Mouse (Mus musculus) limb, embryonic 14.5 days (tissue): ENCODE data around the gene Tcn2. TPM values are rescaled to one million over a fixed set of nuclear protein-coding genes. Genes with fewer than 3 reads are reported as not detected.
A peak's percentile ranks its signal among the peaks of the same experiment; 100 is the strongest.

Experiments
- ATAC-seq: fragments of 200-750 bp; cut with Nextera tagmentation; 2 replicates; pipeline ENCODE4 v1.8.0; 2017; ENCODE audit warnings: low read depth, moderate number of reproducible peaks, moderate TSS enrichment; ENCODE audit not compliant: low FRiP score
- DNase-seq: peaks from one replicate; pipeline ENCODE4 v3.0.0-alpha.2; 2015; ENCODE audit warnings: low spot score
- H3K27ac ChIP-seq: fragments of 300-500 bp; sonication (generic); replicated peaks from 2 replicates; pipeline ENCODE4 v1.5.1; 2014; ENCODE audit warnings: low read depth, mild to moderate bottlenecking, low read length, moderate library complexity, mixed read lengths
- H3K27me3 ChIP-seq: fragments of 300-500 bp; sonication (generic); 2 replicates; pipeline ENCODE4 v1.6.1; 2014; ENCODE audit warnings: low read length, mixed read lengths; ENCODE audit not compliant: control insufficient read depth, insufficient read depth
- H3K36me3 ChIP-seq: fragments of 300-500 bp; sonication (generic); 2 replicates; pipeline ENCODE4 v1.6.1; 2014; ENCODE audit warnings: mild to moderate bottlenecking, low read length, moderate library complexity, mixed read lengths; ENCODE audit not compliant: control insufficient read depth, insufficient read depth
- H3K4me1 ChIP-seq: fragments of 300-500 bp; sonication (generic); 2 replicates; pipeline ENCODE4 v1.6.1; 2014; ENCODE audit warnings: antibody characterized with exemption, low read length, mixed read lengths; ENCODE audit not compliant: control insufficient read depth, insufficient read depth
- H3K4me2 ChIP-seq: fragments of 300-500 bp; sonication (generic); replicated peaks from 2 replicates; pipeline ENCODE4 v1.6.1; 2014; ENCODE audit warnings: low read depth, mild to moderate bottlenecking, low read length, moderate library complexity; ENCODE audit not compliant: severe bottlenecking
- H3K4me3 ChIP-seq: fragments of 300-500 bp; sonication (generic); replicated peaks from 2 replicates; pipeline ENCODE4 v1.5.1; 2014; ENCODE audit warnings: low read length
- H3K9ac ChIP-seq: fragments of 300-500 bp; sonication (generic); 2 replicates; pipeline ENCODE4 v1.6.1; 2014; ENCODE audit warnings: mild to moderate bottlenecking, low read depth, low read length, moderate library complexity; ENCODE audit not compliant: severe bottlenecking
- H3K9me3 ChIP-seq: fragments of 300-500 bp; sonication (generic); 2 replicates; pipeline ENCODE4 v1.6.1; 2016; ENCODE audit warnings: low read length; ENCODE audit not compliant: control insufficient read depth
- POLR2A ChIP-seq: fragments of 200-500 bp; IDR thresholded peaks from 2 replicates; pipeline ENCODE4 v1.8.0; 2012; ENCODE audit warnings: inconsistent platforms, mild to moderate bottlenecking, moderate library complexity, borderline replicate concordance; ENCODE audit not compliant: insufficient read depth, insufficient read length; ENCODE audit errors: extremely low read depth
- WGBS: fragments of 180-500 bp; shearing (Covaris S2); extraction: QIAGEN DNeasy Blood & Tissue Kit; methylation state at CpG from one replicate; pipeline ENCODE4 v1.1.7; 2014; 5-methylcytosine and 5-hydroxymethylcytosine counted together
- polyA plus RNA-seq, 2 experiments: library from polyadenylated mRNA; depleted of rRNA in 1 of 2; stranded (reverse) in 1 of 2; unstranded in 1 of 2; fragments of >200 nt; fragmentation: Nextera tagmentation in 1 of 2; extraction: Ambion mirVana in 1 of 2; gene quantifications; 2 replicates each; pipeline versions ENCODE4 v1.2.1 to v1.2.3; 2012 to 2014

Tcn2 gene
- polyA plus RNA-seq, 2 experiments = 51.5 to 54.3 TPM

DNA sequence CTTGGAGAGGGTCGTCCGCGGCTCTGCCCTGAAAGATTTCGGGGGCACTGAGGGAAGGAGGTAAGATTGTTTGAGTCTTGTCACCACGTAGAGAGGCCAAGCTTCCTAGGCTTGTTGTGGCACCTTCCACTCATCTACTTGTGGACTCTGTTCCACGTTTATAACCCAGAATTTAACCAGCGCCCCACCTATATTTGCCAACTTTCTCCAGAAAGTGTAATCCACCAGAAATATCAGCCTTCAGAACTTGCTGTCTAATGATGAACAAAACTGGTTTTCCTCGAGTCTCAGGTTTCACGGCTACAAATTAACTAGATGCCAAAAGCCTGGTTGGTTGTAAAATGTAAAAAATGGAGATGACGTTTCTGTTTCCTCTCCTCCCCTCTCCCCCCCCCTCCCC lies 36.5 kb downstream of the Tcn2 start:
- DNase-seq (peak; percentile 63), ATAC-seq (no peak)
- peaks cover 9% of the 10 kb centered on the region for H3K36me3 ChIP-seq
- H3K4me1 ChIP-seq = no peaks in the 10 kb centered on the region
- H3K27me3 ChIP-seq = no peaks in the 10 kb centered on the region
- peak overlapping the region; percentile 85 for H3K27ac ChIP-seq
- peak overlapping the region; percentile 53 for H3K4me3 ChIP-seq
- no peak for TF ChIP-seq POLR2A
- no peaks in the 10 kb centered on the region for H3K9me3 ChIP-seq
- 2% methylated on average over 10 of the region's 10 CpGs for WGBS
- H3K9ac ChIP-seq = peak overlapping the region; percentile 73
- peak overlapping the region; percentile 92 for H3K4me2 ChIP-seq

DNA sequence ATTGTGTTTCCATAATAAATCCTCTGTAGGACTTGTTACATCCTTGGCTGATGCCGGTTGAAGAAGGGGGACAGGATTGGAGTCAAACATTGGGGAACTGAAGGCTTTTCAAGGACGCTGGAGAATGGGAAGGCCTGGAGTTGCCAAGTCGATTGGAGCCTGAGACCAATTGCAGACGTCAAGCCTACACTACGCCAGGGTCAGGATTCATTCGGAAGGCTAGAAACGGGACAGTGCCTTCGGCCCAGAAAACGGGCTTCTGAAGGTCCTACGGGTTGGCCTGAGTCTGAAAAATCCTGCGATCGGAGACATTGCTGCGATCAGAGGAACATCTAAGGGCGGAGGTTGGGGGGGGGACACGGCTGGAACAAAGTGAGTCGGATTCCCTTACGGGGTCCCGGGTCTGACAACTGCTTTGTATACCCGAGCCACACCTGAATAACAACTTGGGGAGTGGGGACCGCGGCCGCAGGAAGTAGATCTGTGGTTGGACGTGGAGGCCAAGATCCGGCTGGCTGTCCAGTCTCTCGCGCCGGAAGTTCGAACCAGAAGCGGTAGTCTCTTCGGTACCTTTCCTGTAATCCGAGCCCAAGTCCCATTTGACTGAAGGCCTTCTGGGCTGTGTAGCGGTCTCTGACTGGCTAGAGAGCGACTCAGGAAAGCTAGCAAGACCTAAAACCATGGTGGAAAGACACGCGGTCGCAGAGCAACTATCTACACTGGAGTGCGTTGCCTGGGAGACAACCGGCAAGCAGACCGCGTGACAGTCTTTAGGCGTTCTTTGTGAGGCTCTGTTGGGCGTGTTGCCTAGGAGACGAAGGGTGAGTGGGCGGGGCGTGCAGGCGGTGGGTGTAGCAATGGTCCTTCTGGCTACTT lies 37.3 kb downstream of the Tcn2 start, which contains the start of the genes 4921536K21Rik and Dusp18:
Gene 4921536K21Rik, minus strand, starts transcription at position 693 of the 876 bp plus-strand sequence.
Gene Dusp18, plus strand, starts transcription at position 835 of the 876 bp plus-strand sequence.
- peaks cover 9% of the 10 kb centered on the region for H3K36me3 ChIP-seq
- ATAC-seq = peak; percentile 98

DNA sequence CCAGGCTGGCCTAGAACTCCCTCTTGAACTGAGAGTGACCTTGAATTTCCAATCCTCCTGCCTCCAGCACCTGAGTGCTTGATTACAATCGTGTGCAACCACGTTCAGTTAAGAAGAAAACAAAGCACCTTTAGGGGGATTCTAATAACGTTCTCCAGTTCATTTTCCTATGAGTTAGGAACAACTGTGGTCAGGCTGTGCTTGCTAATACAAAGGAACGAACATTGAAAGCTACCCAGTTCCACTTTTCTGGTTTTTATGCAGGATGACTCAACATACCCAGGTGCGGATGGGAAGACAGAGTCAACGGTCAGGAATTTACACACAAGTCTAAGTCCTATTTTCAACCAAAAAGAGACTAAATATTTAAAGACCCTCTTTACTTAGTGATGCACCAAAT lies 38.0 kb downstream of the Tcn2 start:
- peaks cover 9% of the 10 kb centered on the region for H3K36me3 ChIP-seq
- no peak for TF ChIP-seq POLR2A
- H3K4me1 ChIP-seq = no peaks in the 10 kb centered on the region
- 80% methylated on average over 6 of the region's 6 CpGs for WGBS
- no peak overlapping the region; the same call in 1 of the 2 replicates for H3K4me3 ChIP-seq
- H3K27ac ChIP-seq = no peak overlapping the region
- H3K27me3 ChIP-seq = no peaks in the 10 kb centered on the region
- DNase-seq (no peak), ATAC-seq (no peak)
- H3K4me2 ChIP-seq = no peak overlapping the region
- H3K9me3 ChIP-seq = no peaks in the 10 kb centered on the region
- H3K9ac ChIP-seq = no peak overlapping the region

More for the DNA sequence above, 37.3 kb downstream of the Tcn2 start, which contains the start of the genes 4921536K21Rik and Dusp18:
- Histone ChIP-seq H3K27ac (peak within 1 kb of the TSS; percentile 85), H3K9ac (peak within 1 kb of the TSS; percentile 73), H3K9me3 (no peaks in the 10 kb centered on the region), H3K4me3 (peak within 1 kb of the TSS; percentile 53), H3K27me3 (no peaks in the 10 kb centered on the region), H3K4me1 (no peaks in the 10 kb centered on the region), H3K4me2 (peak within 1 kb of the TSS; percentile 92)
- 4% methylated on average over 46 of the region's 46 CpGs for WGBS
- 0 out of 2 replicates have a peak, but pooled peaks have one; percentile 27 for TF ChIP-seq POLR2A
- DNase-seq = peak; percentile 93

DNA sequence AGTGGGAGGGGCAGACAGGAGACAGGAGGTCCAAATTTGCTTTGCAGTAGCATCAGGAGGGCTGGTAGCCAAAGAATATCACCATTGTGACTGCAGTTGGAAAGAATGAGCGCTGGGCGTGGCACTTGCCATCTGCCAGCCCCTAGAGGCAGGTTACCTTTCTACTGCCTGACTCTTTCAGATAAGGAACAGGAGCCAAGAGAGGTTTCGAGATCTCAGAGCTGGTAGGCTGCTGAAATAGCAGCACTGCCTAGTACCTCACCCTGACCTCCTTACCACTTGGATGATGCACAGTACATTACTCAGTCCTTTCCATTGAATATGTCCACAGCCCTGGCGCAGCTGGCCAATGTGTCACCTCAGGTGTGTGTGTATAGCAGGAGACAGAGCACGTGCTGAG lies 44.6 kb downstream of the Tcn2 start:
- H3K27me3 ChIP-seq = no peaks in the 10 kb centered on the region
- 70% methylated on average over 5 of the region's 5 CpGs for WGBS
- TF ChIP-seq POLR2A = no peak

DNA sequence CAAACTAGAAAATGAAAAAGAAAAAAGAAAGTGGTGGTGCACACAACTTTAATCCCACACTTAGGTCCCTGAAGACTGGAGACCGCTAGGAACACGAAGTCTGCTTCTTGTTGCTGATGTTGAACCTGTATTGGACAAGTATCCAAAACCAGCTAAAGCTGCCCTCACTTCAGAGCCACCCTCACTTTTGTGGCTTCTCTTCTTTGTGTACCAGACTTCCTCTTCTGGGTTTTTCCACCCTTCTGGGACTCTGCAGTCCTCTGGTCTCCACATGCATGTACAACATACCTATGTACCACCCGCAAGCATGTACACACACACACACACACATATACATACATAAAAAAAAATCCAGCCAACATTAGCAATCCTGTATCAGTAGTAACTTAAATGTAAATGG lies 48.2 kb downstream of the Tcn2 start:
- H3K27me3 ChIP-seq = no peaks in the 10 kb centered on the region
- H3K36me3 ChIP-seq = no peaks in the 10 kb centered on the region
- H3K27ac ChIP-seq = no peak overlapping the region
- no peak for ATAC-seq
- H3K4me1 ChIP-seq = no peaks in the 10 kb centered on the region
- TF ChIP-seq POLR2A = no peak
- no peaks in the 10 kb centered on the region for H3K9me3 ChIP-seq
- H3K4me3 ChIP-seq = no peak overlapping the region
- 90% methylated on average over 3 of the region's 3 CpGs for WGBS
- no peak for DNase-seq
- no peak overlapping the region for H3K9ac ChIP-seq
- H3K4me2 ChIP-seq = no peak overlapping the region

More for the DNA sequence above, 44.6 kb downstream of the Tcn2 start:
- DNase-seq = no peak
- Histone ChIP-seq H3K27ac (no peak overlapping the region), H3K4me1 (no peaks in the 10 kb centered on the region), H3K36me3 (no peaks in the 10 kb centered on the region), H3K9me3 (no peaks in the 10 kb centered on the region), H3K4me2 (no peak overlapping the region), H3K4me3 (no peak overlapping the region), H3K9ac (no peak overlapping the region)
- ATAC-seq = no peak
